Mouse (Mus musculus) heart, adult 2 months (tissue): ENCODE results near the gene Il23a.

Experiments
- CTCF ChIP-seq: fragments of 200-600 bp; IDR thresholded peaks from 2 replicates; pipeline ENCODE4 v1.8.1; 2022; ENCODE audit warnings: antibody characterized with exemption, mild to moderate bottlenecking, moderate library complexity
- EP300 ChIP-seq: fragments of 200-500 bp; IDR thresholded peaks from 2 replicates; pipeline ENCODE4 v1.6.1; 2011; ENCODE audit warnings: low read depth, low read length, control low read depth; ENCODE audit not compliant: insufficient read depth
- POLR2A ChIP-seq: fragments of 200-500 bp; IDR thresholded peaks from 2 replicates; pipeline ENCODE4 v1.6.1; 2011; ENCODE audit warnings: mild to moderate bottlenecking, low read depth, low read length, control low read depth; ENCODE audit not compliant: insufficient read depth

GRCm38 (mm10) chr10:128336597-128336996 is 38.0 kb upstream of the Il23a start:
- TF ChIP-seq CTCF, result no peak
- no peak for TF ChIP-seq POLR2A
- TF ChIP-seq EP300, result no peak
